Mouse (Mus musculus) liver, embryonic 13.5 days (tissue): Measurements from ENCODE around the gene Znhit3. TPM values are rescaled to one million over a fixed set of nuclear protein-coding genes. Genes with fewer than 3 reads are reported as not detected.

Source experiments
- microRNA-seq: library from miRNA; unstranded; fragments of <30 nt; microRNA quantifications from one replicate; pipeline ENCODE4, GENCODE M21; 2016
- polyA plus RNA-seq: library from polyadenylated mRNA; unstranded; fragments of >200 nt; fragmentation: Nextera tagmentation; extraction: Ambion mirVana; gene quantifications from 2 replicates; pipeline ENCODE4 v1.2.1, GENCODE M21; 2015

The Znhit3 gene
- polyA plus RNA-seq, 1 experiment from 2014 or later: 53.5 TPM

Small RNA genes within 50 kb of the gene (microRNA-seq; reads per million reads assigned to microRNA genes)
- gene Gm23564: not detected

Other genes starting within 250 kb of the Znhit3 start
- 14.2 and 15.0 TPM in 2 replicates for gene Mrm1, start 96.9 kb downstream of the Znhit3 start, polyA plus RNA-seq
- gene Dhrs11, start 87.4 kb downstream of the Znhit3 start, polyA plus RNA-seq: 184 and 190 TPM in 2 replicates
- gene Ggnbp2, start 45.5 kb downstream of the Znhit3 start, polyA plus RNA-seq: 57.8 and 62.1 TPM in 2 replicates
- 3.4 and 5.2 TPM in 2 replicates for gene Myo19, start 36.2 kb downstream of the Znhit3 start, polyA plus RNA-seq
- 2.3 and 2.5 TPM in 2 replicates for gene Pigw, start 36.1 kb downstream of the Znhit3 start, polyA plus RNA-seq
- 0.97 and 1.3 TPM in 2 replicates for gene Car4, start 41.4 kb upstream of the Znhit3 start, polyA plus RNA-seq
- 9.7 and 10.0 TPM in 2 replicates for gene Usp32, start 223.8 kb upstream of the Znhit3 start, polyA plus RNA-seq